Mouse (Mus musculus): ENCODE data around the gene Olfr1107.

Gene Olfr1107

DNA sequence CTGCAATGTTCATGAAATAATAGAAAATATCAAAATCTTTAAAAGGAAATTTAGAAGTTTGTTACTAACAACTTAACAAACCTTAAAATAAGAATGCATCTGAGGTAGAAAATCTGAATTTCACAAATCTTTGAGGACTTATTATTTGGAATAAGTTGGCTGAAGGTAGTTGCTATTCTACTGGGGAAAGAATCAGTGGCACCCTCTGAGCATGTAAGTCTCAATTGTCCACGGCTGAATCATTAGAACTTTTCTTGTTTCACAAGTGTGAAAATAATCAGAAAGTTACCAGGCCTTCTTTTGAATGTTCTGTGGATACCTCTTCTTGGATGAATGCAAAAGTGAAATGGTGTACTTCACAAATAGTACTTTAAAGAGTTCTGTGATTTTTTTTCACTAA lies at the start of gene Olfr1107:
Olfr1107 (minus strand) TSS at position 101 of the 400 bp plus-strand sequence.
- no peak for ATAC-seq (ENCODE audit: low TSS enrichment)

DNA sequence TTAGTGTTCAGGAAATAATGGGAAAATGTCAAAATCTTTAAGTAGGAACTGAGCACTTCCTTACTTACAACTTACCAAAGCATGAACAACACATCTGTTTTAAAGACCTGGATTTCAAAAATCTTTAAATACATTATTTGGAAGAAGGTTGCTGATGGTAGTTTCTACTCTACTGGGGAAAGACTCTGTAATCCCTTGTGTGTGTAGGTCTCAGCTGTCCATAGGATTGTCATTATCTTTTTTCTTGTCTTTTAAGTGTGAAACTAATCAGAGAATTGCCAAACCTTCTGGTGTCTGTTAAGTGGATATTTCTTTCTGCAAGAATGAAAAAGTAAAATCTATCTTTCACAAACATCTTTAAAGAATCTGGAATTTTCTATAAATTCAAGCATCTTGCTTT lies 38.9 kb upstream of the Olfr1107 start, which contains the start of gene Olfr259:
Olfr259 (minus strand) TSS at position 101 of the 400 bp plus-strand sequence.
- no peak for ATAC-seq (ENCODE audit: low TSS enrichment)

GRCm38 (mm10) chr2:87095908-87096307 lies 20.3 kb upstream of the Olfr1107 start, which contains the start of gene Olfr1109:
Gene Olfr1109 (minus strand): TSS chr2:87096008.
- ATAC-seq (ENCODE audit: low TSS enrichment), result no peak

DNA sequence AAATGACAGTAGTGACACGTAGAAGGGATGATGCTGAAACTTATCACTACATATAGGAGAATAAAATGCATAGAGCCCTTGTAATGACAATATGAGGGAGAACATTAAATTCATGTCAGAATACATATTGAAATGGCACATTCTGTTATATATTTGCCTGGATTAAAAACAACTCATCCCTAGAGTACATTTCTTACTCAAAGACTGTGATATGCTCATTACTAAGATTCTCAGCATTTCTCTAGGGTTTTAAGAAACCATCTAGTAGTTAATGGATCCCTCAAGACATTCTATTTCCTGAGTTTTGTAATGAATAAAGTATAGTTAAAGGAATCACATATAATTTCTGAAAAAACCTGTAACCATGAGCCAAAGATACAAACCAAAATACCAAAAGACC lies 23.4 kb downstream of the Olfr1107 start, which contains the start of gene Olfr1106:
Olfr1106 (minus strand) TSS at position 101 of the 400 bp plus-strand sequence.
- no peak for ATAC-seq (ENCODE audit: low TSS enrichment)

- no peak for ATAC-seq (ENCODE audit: low TSS enrichment)
Measured at GRCm38 (mm10) chr2:87036431-87036830, 39.2 kb downstream of the Olfr1107 start, which contains the start of gene Olfr1105. Gene Olfr1105 (minus strand): TSS chr2:87036531.

GRCm38 (mm10) chr2:87026980-87027379 lies 48.6 kb downstream of the Olfr1107 start, which contains the start of gene Olfr1104:
Gene Olfr1104 (minus strand): TSS chr2:87027080.
- ATAC-seq (ENCODE audit: low TSS enrichment), result no peak

Data from frontal cortex, adult (tissue).